Mouse (Mus musculus) intestine, postnatal 0 days (tissue): ENCODE measurements around the gene Pbx1. TPM values are rescaled to one million over a fixed set of nuclear protein-coding genes. Genes with fewer than 3 reads are reported as not detected.

Source experiments
- ATAC-seq: fragments of 200-750 bp; cut with Nextera tagmentation; 2 replicates; pipeline ENCODE4 v1.8.0; 2017; ENCODE audit warnings: mild to moderate bottlenecking, moderate TSS enrichment, moderate library complexity
- H3K27ac ChIP-seq: fragments of 300-500 bp; sonication (generic); 2 replicates; pipeline ENCODE4 v1.5.1; 2014; ENCODE audit warnings: mild to moderate bottlenecking, low read depth, low read length, moderate library complexity
- H3K27me3 ChIP-seq: fragments of 300-500 bp; sonication (generic); replicated peaks from 2 replicates; pipeline ENCODE4 v1.6.1; 2014; ENCODE audit warnings: low read length, mixed read lengths; ENCODE audit not compliant: control insufficient read depth, insufficient read depth
- H3K36me3 ChIP-seq: fragments of 300-500 bp; sonication (generic); 2 replicates; pipeline ENCODE4 v1.6.1; 2014; ENCODE audit warnings: mild to moderate bottlenecking, moderate library complexity; ENCODE audit not compliant: control insufficient read depth, insufficient read depth
- H3K4me1 ChIP-seq: fragments of 300-500 bp; sonication (generic); replicated peaks from 2 replicates; pipeline ENCODE4 v1.6.1; 2014; ENCODE audit warnings: antibody characterized with exemption, low read length, mixed read lengths; ENCODE audit not compliant: control insufficient read depth, insufficient read depth
- H3K4me2 ChIP-seq: fragments of 300-500 bp; sonication (generic); replicated peaks from 2 replicates; pipeline ENCODE4 v1.6.1; 2014; ENCODE audit warnings: low read depth, mild to moderate bottlenecking, moderate library complexity
- H3K4me3 ChIP-seq: fragments of 300-500 bp; sonication (generic); 2 replicates; pipeline ENCODE4 v1.5.1; 2014; ENCODE audit warnings: low read depth, low read length
- H3K9ac ChIP-seq: fragments of 300-500 bp; sonication (generic); 2 replicates; pipeline ENCODE4 v1.6.1; 2014; ENCODE audit warnings: mild to moderate bottlenecking, low read depth, low read length
- H3K9me3 ChIP-seq: fragments of 300-500 bp; sonication (generic); 2 replicates; pipeline ENCODE4 v1.6.1; 2016; ENCODE audit warnings: mixed run types; ENCODE audit not compliant: control insufficient read depth
- CTCF ChIP-seq: sonication (generic); IDR thresholded peaks from 2 replicates; pipeline ENCODE4 v1.5.1; 2016; ENCODE audit warnings: low read depth, mild to moderate bottlenecking, control low read depth, antibody characterized with exemption, moderate library complexity
- WGBS: fragments of 180-500 bp; shearing (Covaris S2); extraction: QIAGEN DNeasy Blood & Tissue Kit; methylation state at CpG from one replicate; pipeline ENCODE4 v1.1.7; 2014; 5-methylcytosine and 5-hydroxymethylcytosine counted together
- polyA plus RNA-seq: library from polyadenylated mRNA; unstranded; fragments of >200 nt; fragmentation: Nextera tagmentation; extraction: Ambion mirVana; gene quantifications from 2 replicates; pipeline ENCODE4 v1.2.1, GENCODE M21; 2015

The Pbx1 gene
- polyA plus RNA-seq, 1 experiment from 2014 or later: 9.8 TPM

- Histone ChIP-seq H3K27me3 (no peaks in the 10 kb centered on the region), H3K4me3 (no peak overlapping the region), H3K4me1 (no peaks in the 10 kb centered on the region; the same call in none of the 2 replicates), H3K9me3 (no peaks in the 10 kb centered on the region), H3K9ac (no peak overlapping the region), H3K36me3 (no peaks in the 10 kb centered on the region), H3K27ac (no peak overlapping the region), H3K4me2 (no peak overlapping the region)
- no peak for ATAC-seq
- WGBS: 35% methylated on average over 1 of the region's 1 CpGs
- no peak for TF ChIP-seq CTCF
Observed at GRCm38 (mm10) chr1:168230858-168231257, 201.2 kb downstream of the Pbx1 start.

DNA sequence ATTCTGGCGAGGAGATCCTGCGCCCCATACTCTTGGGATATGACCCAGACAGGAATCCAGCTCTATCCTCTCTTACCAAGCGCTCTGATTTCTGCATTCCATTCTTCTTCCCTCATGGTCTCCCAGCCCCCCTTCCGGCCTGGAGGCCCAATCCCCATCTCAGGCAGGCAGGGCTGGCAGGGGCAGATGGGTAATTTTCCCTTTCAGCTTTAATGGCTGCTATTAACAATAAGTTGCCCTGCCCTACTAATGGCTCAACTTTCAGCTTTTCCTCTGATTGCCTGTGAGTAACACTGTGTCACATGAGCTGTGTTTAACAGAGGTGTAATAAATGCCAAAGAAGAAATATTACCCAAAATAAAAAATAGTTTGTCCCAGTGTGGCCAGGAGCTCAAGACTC is 201.9 kb downstream of the Pbx1 start:
- 52% methylated on average over 4 of the region's 4 CpGs for WGBS
- ATAC-seq: no peak
- no peak overlapping the region for H3K4me3 ChIP-seq
- no peak overlapping the region for H3K4me2 ChIP-seq
- no peak overlapping the region for H3K9ac ChIP-seq
- TF ChIP-seq CTCF: no peak
- no peak overlapping the region for H3K27ac ChIP-seq
- no peaks in the 10 kb centered on the region for H3K27me3 ChIP-seq
- no peaks in the 10 kb centered on the region; the same call in none of the 2 replicates for H3K4me1 ChIP-seq
- no peaks in the 10 kb centered on the region for H3K36me3 ChIP-seq
- H3K9me3 ChIP-seq: no peaks in the 10 kb centered on the region

GRCm38 (mm10) chr1:168228756-168229526 is 203.1 kb downstream of the Pbx1 start:
- Histone ChIP-seq H3K4me2 (no peak overlapping the region), H3K4me3 (no peak overlapping the region), H3K27me3 (no peaks in the 10 kb centered on the region), H3K27ac (no peak overlapping the region), H3K36me3 (no peaks in the 10 kb centered on the region), H3K9ac (no peak overlapping the region), H3K4me1 (no peaks in the 10 kb centered on the region; the same call in none of the 2 replicates), H3K9me3 (no peaks in the 10 kb centered on the region)
- TF ChIP-seq CTCF: peak; percentile 43
- 0 out of 2 replicates have a peak, but pooled peaks have one; percentile 10 for ATAC-seq
- 68% methylated on average over 6 of the region's 6 CpGs for WGBS

DNA sequence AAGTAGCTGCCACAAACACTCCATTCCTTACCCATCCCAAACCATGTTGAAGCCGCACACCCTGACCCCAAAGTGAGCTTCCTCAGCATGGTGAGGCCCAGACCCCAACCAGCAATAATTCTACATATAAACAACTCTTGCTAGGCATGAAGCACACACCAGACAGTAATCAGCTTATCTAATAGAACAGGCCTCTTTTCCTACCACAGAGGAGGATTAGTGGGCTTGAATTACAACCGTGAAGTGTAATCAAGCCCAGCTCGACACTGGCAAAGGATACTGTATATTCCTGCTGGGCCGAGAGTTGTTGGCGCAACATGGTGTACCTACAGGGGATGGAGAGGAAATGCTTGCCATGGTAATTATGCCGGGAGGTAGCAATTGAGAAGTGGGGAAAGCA is 205.9 kb downstream of the Pbx1 start:
- Histone ChIP-seq H3K9me3 (no peaks in the 10 kb centered on the region), H3K4me1 (no peaks in the 10 kb centered on the region; the same call in none of the 2 replicates), H3K36me3 (no peaks in the 10 kb centered on the region), H3K27ac (no peak overlapping the region), H3K4me3 (no peak overlapping the region), H3K4me2 (no peak overlapping the region), H3K9ac (no peak overlapping the region), H3K27me3 (no peaks in the 10 kb centered on the region)
- ATAC-seq: no peak
- no peak for TF ChIP-seq CTCF
- WGBS: 65% methylated on average over 6 of the region's 6 CpGs

- H3K4me1 ChIP-seq: no peaks in the 10 kb centered on the region; the same call in none of the 2 replicates
- WGBS: 81% methylated on average over 7 of the region's 7 CpGs
- no peak for ATAC-seq
- no peak overlapping the region for H3K9ac ChIP-seq
- no peak overlapping the region for H3K4me2 ChIP-seq
- H3K9me3 ChIP-seq: no peaks in the 10 kb centered on the region
- H3K27ac ChIP-seq: no peak overlapping the region
- H3K4me3 ChIP-seq: no peak overlapping the region
- no peaks in the 10 kb centered on the region for H3K36me3 ChIP-seq
- no peaks in the 10 kb centered on the region for H3K27me3 ChIP-seq
- no peak for TF ChIP-seq CTCF
Observed at GRCm38 (mm10) chr1:168225595-168226127, 206.4 kb downstream of the Pbx1 start.

DNA sequence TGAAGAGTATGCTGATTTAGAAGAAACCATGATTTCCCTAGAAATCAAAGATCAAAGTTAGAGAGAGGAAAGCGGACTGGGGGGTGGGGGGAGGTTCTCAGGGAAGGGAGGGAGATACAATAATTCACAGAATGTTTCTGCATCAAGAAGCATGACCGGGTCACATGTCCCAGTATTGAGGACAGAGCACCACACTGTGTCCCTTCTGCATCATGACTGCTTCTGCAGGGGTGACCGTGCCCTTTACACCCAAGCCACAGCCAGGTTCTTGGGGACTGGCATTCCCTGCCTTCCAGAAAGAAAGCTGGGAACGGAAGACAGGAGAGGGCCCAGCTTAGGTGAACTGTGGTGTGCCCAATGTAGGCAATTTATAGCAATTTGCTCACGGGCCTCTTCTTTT is 207.9 kb downstream of the Pbx1 start:
- no peak overlapping the region for H3K4me3 ChIP-seq
- H3K9ac ChIP-seq: no peak overlapping the region
- no peaks in the 10 kb centered on the region for H3K27me3 ChIP-seq
- no peaks in the 10 kb centered on the region for H3K9me3 ChIP-seq
- no peaks in the 10 kb centered on the region for H3K4me1 ChIP-seq
- no peak overlapping the region for H3K27ac ChIP-seq
- H3K4me2 ChIP-seq: no peak overlapping the region
- TF ChIP-seq CTCF: no peak
- no peaks in the 10 kb centered on the region for H3K36me3 ChIP-seq
- 92% methylated on average over 5 of the region's 5 CpGs for WGBS
- ATAC-seq: no peak
